8 mouse cellular contexts compared by ENCODE assay signal in genomic region chr5:19907381-19907982, GRCm38 (mm10).
DNase-seq lines count a peak whose midpoint lies in the region; ATAC-seq lines count a peak whose summit lies in the region.

No protein-coding gene starts in this region.

- no peak for ATAC-seq in heart, embryonic 13.5 days (ENCODE audit: extremely low read depth, insufficient number of reproducible peaks, low FRiP score, low TSS enrichment)
- peak; percentile 27; the same call in 1 of the 2 replicates for ATAC-seq in granulocyte monocyte progenitor cell, adult 5-6 weeks (replicated peaks; ENCODE audit: poor library complexity, severe bottlenecking)

- H3K4me2 ChIP-seq in heart, embryonic 13.5 days: peak overlapping the region; percentile 70

- peak overlapping the region; percentile 50 for H3K4me3 ChIP-seq in heart, embryonic 13.5 days
- peak overlapping the region; percentile 53 for H3K4me3 ChIP-seq in midbrain, embryonic 10.5 days

- peaks cover 20% of the 10 kb centered on the region for H3K4me1 ChIP-seq in heart, embryonic 13.5 days
- peaks cover 27% of the 10 kb centered on the region for H3K4me1 ChIP-seq in midbrain, embryonic 10.5 days

- H3K27ac ChIP-seq in heart, embryonic 13.5 days (replicated peaks): no peak overlapping the region
- peak overlapping the region; percentile 76 for H3K27ac ChIP-seq in midbrain, embryonic 10.5 days (replicated peaks)

- peak overlapping the region; percentile 68 for H3K9ac ChIP-seq in heart, embryonic 13.5 days

- no peak for DNase-seq in heart, postnatal 4 days
- DNase-seq in ZHBTc4 (ENCODE audit: low read depth, low spot score): peak; percentile 61
- DNase-seq in midbrain, embryonic 10.5 days (ENCODE audit: low spot score): peak; percentile 20
- DNase-seq in urinary bladder, postnatal 25 days (ENCODE audit: low spot score): no peak
- DNase-seq in thymus, adult 18-20 months: no peak
- DNase-seq in heart, postnatal 25 days (ENCODE audit: low spot score): no peak

- H3K36me3 ChIP-seq in heart, embryonic 13.5 days: no peaks in the 10 kb centered on the region
- no peaks in the 10 kb centered on the region for H3K36me3 ChIP-seq in midbrain, embryonic 10.5 days

- H3K27me3 ChIP-seq in heart, embryonic 13.5 days (replicated peaks): peaks cover 10% of the 10 kb centered on the region; the same call in 1 of the 2 replicates
- H3K27me3 ChIP-seq in midbrain, embryonic 10.5 days (ENCODE audit: low read depth, poor library complexity, severe bottlenecking): peaks cover 13% of the 10 kb centered on the region

- WGBS in heart, embryonic 13.5 days: 6% methylated on average over 12 of the region's 12 CpGs
- WGBS in midbrain, embryonic 10.5 days: 2% methylated on average over 12 of the region's 12 CpGs

- intact Hi-C loops in heart, postnatal 25 days (cut with DNase I): no loop called here

- H3K9me3 ChIP-seq in heart, embryonic 13.5 days: no peaks in the 10 kb centered on the region
- no peaks in the 10 kb centered on the region for H3K9me3 ChIP-seq in midbrain, embryonic 10.5 days (replicated peaks)

Comparison
In these comparisons a context has a peak if more than half of its experiments do, and no peak if none do; other contexts are left out.
1. DNase-seq: peak in ZHBTc4 (single experiment) and midbrain, embryonic 10.5 days (single experiment); none in heart, postnatal 4 days (single experiment), urinary bladder, postnatal 25 days (single experiment), thymus, adult 18-20 months (0 of 2) and heart, postnatal 25 days (single experiment).